Mouse (Mus musculus): ENCODE results near the gene Cdkn1a. TPM values are rescaled to one million over a fixed set of nuclear protein-coding genes. Genes with fewer than 3 reads are reported as not detected.
A peak's percentile ranks its signal among the peaks of the same experiment; 100 is the strongest.

Cdkn1a gene
- polyA plus RNA-seq, 1 experiment: 31.1 TPM

- no peak for TF ChIP-seq CTCF (IDR thresholded peaks at IDR 0.05; ENCODE audit: borderline replicate concordance, control insufficient read depth, extremely low read depth, insufficient read depth, low read length, poor library complexity)
- no peak for TF ChIP-seq POLR2A (IDR thresholded peaks at IDR 0.05; ENCODE audit: control insufficient read depth, extremely low read depth, insufficient read depth, low read length, poor library complexity)
- Histone ChIP-seq H3K36me3 (ENCODE audit: control insufficient read depth, insufficient read depth, low read length) (no peaks in the 10 kb centered on the region), H3K27ac (ENCODE audit: control insufficient read depth, insufficient read depth, low read length) (no peak overlapping the region), H3K27me3 (ENCODE audit: control insufficient read depth, insufficient read depth, low read length) (no peaks in the 10 kb centered on the region; the same call in 1 of the 2 replicates), H3K4me3 (ENCODE audit: control insufficient read depth, insufficient read depth, low read length) (peak overlapping the region; percentile 41), H3K4me1 (replicated peaks; ENCODE audit: control insufficient read depth, insufficient read depth, low read length) (peaks cover 33% of the 10 kb centered on the region)
- no peak for DNase-seq
- 11% methylated on average over 14 of the region's 14 CpGs for WGBS
Observed at GRCm38 (mm10) chr17:29077786-29078509, 12.8 kb upstream of the Cdkn1a start.

- Histone ChIP-seq H3K27me3 (ENCODE audit: control insufficient read depth, insufficient read depth, low read length) (no peaks in the 10 kb centered on the region; the same call in 1 of the 2 replicates), H3K27ac (ENCODE audit: control insufficient read depth, insufficient read depth, low read length) (no peak overlapping the region), H3K36me3 (ENCODE audit: control insufficient read depth, insufficient read depth, low read length) (no peaks in the 10 kb centered on the region), H3K4me1 (replicated peaks; ENCODE audit: control insufficient read depth, insufficient read depth, low read length) (peaks cover 31% of the 10 kb centered on the region), H3K4me3 (ENCODE audit: control insufficient read depth, insufficient read depth, low read length) (peak overlapping the region; percentile 41)
- DNase-seq: no peak
- WGBS: 6% methylated on average over 25 of the region's 25 CpGs
- TF ChIP-seq CTCF (IDR thresholded peaks at IDR 0.05; ENCODE audit: borderline replicate concordance, control insufficient read depth, extremely low read depth, insufficient read depth, low read length, poor library complexity) (no peak), POLR2A (IDR thresholded peaks at IDR 0.05; ENCODE audit: control insufficient read depth, extremely low read depth, insufficient read depth, low read length, poor library complexity) (no peak)
Observed at GRCm38 (mm10) chr17:29078519-29079383, 12.0 kb upstream of the Cdkn1a start.

- Histone ChIP-seq H3K4me1 (replicated peaks; ENCODE audit: control insufficient read depth, insufficient read depth, low read length) (peaks cover 31% of the 10 kb centered on the region), H3K27me3 (ENCODE audit: control insufficient read depth, insufficient read depth, low read length) (no peaks in the 10 kb centered on the region; the same call in 1 of the 2 replicates), H3K4me3 (ENCODE audit: control insufficient read depth, insufficient read depth, low read length) (no peak overlapping the region), H3K27ac (ENCODE audit: control insufficient read depth, insufficient read depth, low read length) (no peak overlapping the region), H3K36me3 (ENCODE audit: control insufficient read depth, insufficient read depth, low read length) (no peaks in the 10 kb centered on the region)
- DNase-seq: no peak
- TF ChIP-seq POLR2A (IDR thresholded peaks at IDR 0.05; ENCODE audit: control insufficient read depth, extremely low read depth, insufficient read depth, low read length, poor library complexity) (no peak), CTCF (IDR thresholded peaks at IDR 0.05; ENCODE audit: borderline replicate concordance, control insufficient read depth, extremely low read depth, insufficient read depth, low read length, poor library complexity) (no peak)
- 17% methylated on average over 23 of the region's 23 CpGs for WGBS
Observed at GRCm38 (mm10) chr17:29080758-29081617, 9.8 kb upstream of the Cdkn1a start.

- DNase-seq: peak; percentile 61
- peaks cover 31% of the 10 kb centered on the region for H3K4me1 ChIP-seq (replicated peaks; ENCODE audit: control insufficient read depth, insufficient read depth, low read length)
- H3K27ac ChIP-seq (ENCODE audit: control insufficient read depth, insufficient read depth, low read length): no peak overlapping the region
- 0 out of 2 replicates have a peak overlapping the region, but pooled peaks have one; percentile 9 for H3K4me3 ChIP-seq (ENCODE audit: control insufficient read depth, insufficient read depth, low read length)
- no peaks in the 10 kb centered on the region for H3K36me3 ChIP-seq (ENCODE audit: control insufficient read depth, insufficient read depth, low read length)
- H3K27me3 ChIP-seq (ENCODE audit: control insufficient read depth, insufficient read depth, low read length): no peaks in the 10 kb centered on the region; the same call in 1 of the 2 replicates
- TF ChIP-seq POLR2A (IDR thresholded peaks at IDR 0.05; ENCODE audit: control insufficient read depth, extremely low read depth, insufficient read depth, low read length, poor library complexity) (no peak), CTCF (IDR thresholded peaks at IDR 0.05; ENCODE audit: borderline replicate concordance, control insufficient read depth, extremely low read depth, insufficient read depth, low read length, poor library complexity) (no peak)
- WGBS: 4% methylated on average over 21 of the region's 21 CpGs
Observed at GRCm38 (mm10) chr17:29081618-29082381, 9.0 kb upstream of the Cdkn1a start.

- 97% methylated on average over 8 of the region's 8 CpGs for WGBS
- DNase-seq: no peak
- TF ChIP-seq CTCF (IDR thresholded peaks at IDR 0.05; ENCODE audit: borderline replicate concordance, control insufficient read depth, extremely low read depth, insufficient read depth, low read length, poor library complexity) (no peak), POLR2A (IDR thresholded peaks at IDR 0.05; ENCODE audit: control insufficient read depth, extremely low read depth, insufficient read depth, low read length, poor library complexity) (no peak)
- Histone ChIP-seq H3K27ac (ENCODE audit: control insufficient read depth, insufficient read depth, low read length) (no peak overlapping the region), H3K27me3 (ENCODE audit: control insufficient read depth, insufficient read depth, low read length) (no peaks in the 10 kb centered on the region; the same call in 1 of the 2 replicates), H3K4me3 (ENCODE audit: control insufficient read depth, insufficient read depth, low read length) (no peak overlapping the region), H3K36me3 (ENCODE audit: control insufficient read depth, insufficient read depth, low read length) (no peaks in the 10 kb centered on the region), H3K4me1 (replicated peaks; ENCODE audit: control insufficient read depth, insufficient read depth, low read length) (peaks cover 25% of the 10 kb centered on the region)
Observed at GRCm38 (mm10) chr17:29083586-29083985, 7.2 kb upstream of the Cdkn1a start.
